ENCODE assay signal across 8 mouse cellular contexts in genomic region chr1:38856196-38856595, GRCm38 (mm10). TPM values are rescaled to one million over a fixed set of nuclear protein-coding genes. Genes with fewer than 3 reads are reported as not detected.
DNase-seq lines count a peak whose midpoint lies in the region; ATAC-seq and TF ChIP-seq lines count a peak whose summit lies in the region.

No protein-coding gene starts in this region.

- ATAC-seq in cerebellum, adult (ENCODE audit: insufficient number of reproducible peaks, low FRiP score, low TSS enrichment), result peak; percentile 74; the same call in 1 of the 2 replicates
- peak; percentile 62; the same call in 1 of the 2 replicates for ATAC-seq in hindbrain, embryonic 13.5 days (ENCODE audit: low FRiP score)
- ATAC-seq in megakaryocyte progenitor cell, adult 5-6 weeks (replicated peaks; ENCODE audit: poor library complexity), result peak; percentile 60; the same call in 1 of the 2 replicates
- ATAC-seq in stomach, embryonic 16.5 days (ENCODE audit: insufficient read depth, low FRiP score), result no peak

- no peak overlapping the region for H3K4me3 ChIP-seq in thymus, adult 2 months (ENCODE audit: control insufficient read depth, insufficient read depth, low read length)
- H3K4me3 ChIP-seq in cortical plate, adult 2 months (ENCODE audit: insufficient read depth, low read length), result no peak overlapping the region
- no peak overlapping the region for H3K4me3 ChIP-seq in hindbrain, embryonic 13.5 days
- no peak overlapping the region for H3K4me3 ChIP-seq in stomach, embryonic 16.5 days (replicated peaks; ENCODE audit: low read length)

- no peaks in the 10 kb centered on the region for H3K36me3 ChIP-seq in thymus, adult 2 months (ENCODE audit: control insufficient read depth, insufficient read depth, low read length)
- no peaks in the 10 kb centered on the region for H3K36me3 ChIP-seq in hindbrain, embryonic 13.5 days
- H3K36me3 ChIP-seq in stomach, embryonic 16.5 days (ENCODE audit: control insufficient read depth, insufficient read depth, low read length), result no peaks in the 10 kb centered on the region

- H3K27ac ChIP-seq in thymus, adult 2 months (ENCODE audit: control insufficient read depth, insufficient read depth, low read length), result no peak overlapping the region
- no peak overlapping the region for H3K27ac ChIP-seq in cortical plate, adult 2 months (ENCODE audit: insufficient read depth, low read length)
- no peak overlapping the region for H3K27ac ChIP-seq in hindbrain, embryonic 13.5 days
- H3K27ac ChIP-seq in stomach, embryonic 16.5 days (ENCODE audit: low read length), result no peak overlapping the region

- no peaks in the 10 kb centered on the region for H3K27me3 ChIP-seq in thymus, adult 2 months (ENCODE audit: control insufficient read depth, insufficient read depth, low read length)
- H3K27me3 ChIP-seq in hindbrain, embryonic 13.5 days, result peaks cover 24% of the 10 kb centered on the region
- no peaks in the 10 kb centered on the region for H3K27me3 ChIP-seq in stomach, embryonic 16.5 days (ENCODE audit: control insufficient read depth, insufficient read depth, low read length)

- no peak for TF ChIP-seq CTCF in thymus, adult 2 months (IDR thresholded peaks at IDR 0.05; ENCODE audit: borderline replicate concordance, control insufficient read depth, extremely low read depth, insufficient read depth, low read length, poor library complexity)
- peak; percentile 91 for TF ChIP-seq CTCF in cortical plate, adult 2 months (IDR thresholded peaks at IDR 0.05; ENCODE audit: extremely low read depth, insufficient read depth, low read length)

- H3K4me1 ChIP-seq in thymus, adult 2 months (replicated peaks; ENCODE audit: control insufficient read depth, insufficient read depth, low read length), result no peaks in the 10 kb centered on the region
- 0 out of 2 replicates have a peak, but pooled peaks cover 2% of the 10 kb centered on the region for H3K4me1 ChIP-seq in cortical plate, adult 2 months (ENCODE audit: control insufficient read depth, insufficient read depth, low read length)
- H3K4me1 ChIP-seq in hindbrain, embryonic 13.5 days (replicated peaks), result peaks cover 8% of the 10 kb centered on the region; the same call in 1 of the 2 replicates
- H3K4me1 ChIP-seq in stomach, embryonic 16.5 days (ENCODE audit: control insufficient read depth, insufficient read depth, low read length), result no peaks in the 10 kb centered on the region

- no peak for DNase-seq in cerebellum, adult 11-12 months
- peak; percentile 52 for DNase-seq in thymus, adult 2 months
- no peak for DNase-seq in thymus, adult 18-20 months

- H3K4me2 ChIP-seq in hindbrain, embryonic 13.5 days, result no peak overlapping the region
- H3K4me2 ChIP-seq in stomach, embryonic 16.5 days (ENCODE audit: low read depth, low read length), result 0 out of 2 replicates have a peak overlapping the region, but pooled peaks have one; percentile 20

- 11% methylated on average over 3 of the region's 3 CpGs for WGBS in thymus, adult 2 months
- WGBS in hindbrain, embryonic 13.5 days, result 11% methylated on average over 3 of the region's 3 CpGs
- WGBS in stomach, embryonic 16.5 days, result 14% methylated on average over 3 of the region's 3 CpGs

- no peaks in the 10 kb centered on the region for H3K9me3 ChIP-seq in hindbrain, embryonic 13.5 days
- no peaks in the 10 kb centered on the region for H3K9me3 ChIP-seq in stomach, embryonic 16.5 days (replicated peaks; ENCODE audit: control insufficient read depth, low read length)

- no peak overlapping the region for H3K9ac ChIP-seq in hindbrain, embryonic 13.5 days
- H3K9ac ChIP-seq in stomach, embryonic 16.5 days (ENCODE audit: low read length), result no peak overlapping the region

- no peak for TF ChIP-seq POLR2A in thymus, adult 2 months (IDR thresholded peaks at IDR 0.05; ENCODE audit: control insufficient read depth, extremely low read depth, insufficient read depth, low read length, poor library complexity)
- TF ChIP-seq POLR2A in cortical plate, adult 2 months (IDR thresholded peaks at IDR 0.05; ENCODE audit: extremely low read depth, insufficient read depth, low read length), result no peak

RNA-seq across cellular contexts. Expression of gene Lonrf2, which starts 19.7 kb away (rescaled TPM):
- polyA plus RNA-seq in thymus, adult 2 months (2012; rRNA removed), result 0.46 and 0.47 TPM in 2 replicates
- polyA plus RNA-seq in cortical plate, adult 2 months (2012; rRNA removed), result 60.5 and 60.8 TPM in 2 replicates
- 14.7 and 16.1 TPM in 2 replicates for polyA plus RNA-seq in hindbrain, embryonic 13.5 days (2015; fragmentation: Nextera tagmentation; extraction: Ambion mirVana)
- total RNA-seq in megakaryocyte progenitor cell, adult 5-6 weeks (2015), result not detected in 2 replicates
- 0.10 and 0.21 TPM in 2 replicates for total RNA-seq in megakaryocyte progenitor cell, adult 5-6 weeks (2017)
- 0.76 and 1.00 TPM in 2 replicates for polyA plus RNA-seq in stomach, embryonic 16.5 days (2015; fragmentation: Nextera tagmentation; extraction: Ambion mirVana)

RNA-seq across cellular contexts. Expression of gene Chst10, which starts 41.8 kb away (rescaled TPM):
- polyA plus RNA-seq in thymus, adult 2 months (2012; rRNA removed), result 20.5 and 20.9 TPM in 2 replicates
- polyA plus RNA-seq in cortical plate, adult 2 months (2012; rRNA removed), result 29.1 and 29.9 TPM in 2 replicates
- 48.7 and 51.8 TPM in 2 replicates for polyA plus RNA-seq in hindbrain, embryonic 13.5 days (2015; fragmentation: Nextera tagmentation; extraction: Ambion mirVana)
- total RNA-seq in megakaryocyte progenitor cell, adult 5-6 weeks (2015), result 0.32 and 1.7 TPM in 2 replicates
- 0.25 and 0.57 TPM in 2 replicates for total RNA-seq in megakaryocyte progenitor cell, adult 5-6 weeks (2017)
- polyA plus RNA-seq in stomach, embryonic 16.5 days (2015; fragmentation: Nextera tagmentation; extraction: Ambion mirVana), result 2.7 TPM in 2 replicates
